Mouse (Mus musculus): ENCODE results near the gene Mag. TPM values are rescaled to one million over a fixed set of nuclear protein-coding genes. Genes with fewer than 3 reads are reported as not detected.

Mag gene
- polyA plus RNA-seq, 1 experiment from 2014 or later: 0.20 TPM

DNA sequence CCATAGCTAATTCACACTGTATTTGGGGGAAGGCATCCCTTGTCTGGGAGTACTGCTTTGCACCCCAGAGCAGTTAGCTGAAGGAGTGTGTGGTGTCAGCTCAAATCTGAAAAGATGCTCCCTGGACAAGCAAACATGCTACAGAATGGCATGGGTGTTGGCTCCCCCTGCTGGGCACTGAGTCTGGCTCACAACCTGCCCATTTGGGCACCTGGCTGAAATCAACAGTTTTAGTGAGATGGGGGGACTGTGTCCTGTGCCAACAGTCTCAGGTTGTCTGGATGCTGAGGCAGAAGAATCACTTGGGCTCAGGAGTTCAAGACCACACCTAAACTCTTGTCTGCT, 55.4 kb downstream of the Mag start:
- Histone ChIP-seq H3K27ac (no peak overlapping the region), H3K9ac (no peak overlapping the region), H3K27me3 (replicated peaks) (no peaks in the 10 kb centered on the region; the same call in 1 of the 2 replicates), H3K4me3 (no peak overlapping the region), H3K36me3 (no peaks in the 10 kb centered on the region), H3K9me3 (replicated peaks) (no peaks in the 10 kb centered on the region), H3K4me1 (peaks cover 14% of the 10 kb centered on the region), H3K4me2 (no peak overlapping the region)
- ATAC-seq: peak; percentile 42; the same call in 1 of the 2 replicates

DNA sequence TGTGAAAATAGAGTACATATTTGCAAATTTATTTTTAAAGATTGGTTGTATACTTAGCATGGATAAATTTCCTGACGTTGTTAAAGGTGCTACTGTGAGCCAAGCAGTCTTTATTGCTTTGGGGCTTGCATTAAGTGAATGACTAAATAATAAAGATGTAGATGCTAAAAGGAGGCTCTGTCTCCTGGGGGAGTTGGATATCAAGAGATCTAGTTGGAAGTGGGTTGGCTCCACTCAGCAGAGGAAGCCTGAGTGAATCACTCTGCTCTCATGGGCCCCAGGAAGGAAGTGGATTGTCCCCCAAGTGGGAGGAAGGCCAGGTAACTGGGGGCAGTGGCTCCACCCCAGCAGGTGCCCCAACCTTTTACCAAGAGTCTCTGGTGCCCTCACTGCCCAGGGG, 56.9 kb downstream of the Mag start:
- Histone ChIP-seq H3K9me3 (replicated peaks) (no peaks in the 10 kb centered on the region), H3K27ac (no peak overlapping the region), H3K36me3 (no peaks in the 10 kb centered on the region), H3K27me3 (replicated peaks) (peaks cover 5% of the 10 kb centered on the region; the same call in 1 of the 2 replicates), H3K9ac (no peak overlapping the region), H3K4me3 (no peak overlapping the region), H3K4me2 (no peak overlapping the region), H3K4me1 (peaks cover 14% of the 10 kb centered on the region)
- 56% methylated on average over 1 of the region's 1 CpGs for WGBS (ENCODE audit: insufficient replicate concordance)
- ATAC-seq: no peak

DNA sequence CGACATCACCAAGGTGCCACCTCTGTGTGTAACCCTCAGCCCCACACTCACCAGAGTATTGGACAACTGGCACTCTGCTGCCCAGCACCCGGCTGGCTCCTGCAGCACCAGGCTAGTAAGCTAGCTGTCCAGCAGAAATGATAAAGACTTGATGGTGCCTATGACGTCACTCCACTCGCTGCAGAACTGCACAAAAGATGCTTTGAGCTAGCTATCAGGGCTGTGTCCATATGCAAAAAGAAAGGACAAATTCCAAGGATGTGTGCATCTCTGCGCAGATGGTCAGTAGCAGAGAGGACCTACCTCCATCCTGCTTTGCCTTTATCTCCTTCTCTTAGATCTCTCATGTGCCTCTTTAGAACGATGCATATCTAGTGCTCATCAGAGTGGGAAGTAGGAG, 58.6 kb downstream of the Mag start, which contains the start of gene Ffar3:
Gene Ffar3, minus strand, starts transcription at position 101 of the 400 bp plus-strand sequence.
- peaks cover 14% of the 10 kb centered on the region for H3K4me1 ChIP-seq
- H3K27ac ChIP-seq: no peak within 1 kb of the TSS
- no peak within 1 kb of the TSS for H3K4me3 ChIP-seq
- H3K4me2 ChIP-seq: no peak within 1 kb of the TSS
- WGBS (ENCODE audit: insufficient replicate concordance): 63% methylated on average over 6 of the region's 6 CpGs
- H3K9ac ChIP-seq: no peak within 1 kb of the TSS
- ATAC-seq: no peak
- no peaks in the 10 kb centered on the region for H3K36me3 ChIP-seq
- H3K9me3 ChIP-seq (replicated peaks): no peaks in the 10 kb centered on the region
- peaks cover 5% of the 10 kb centered on the region; the same call in 1 of the 2 replicates for H3K27me3 ChIP-seq (replicated peaks)

DNA sequence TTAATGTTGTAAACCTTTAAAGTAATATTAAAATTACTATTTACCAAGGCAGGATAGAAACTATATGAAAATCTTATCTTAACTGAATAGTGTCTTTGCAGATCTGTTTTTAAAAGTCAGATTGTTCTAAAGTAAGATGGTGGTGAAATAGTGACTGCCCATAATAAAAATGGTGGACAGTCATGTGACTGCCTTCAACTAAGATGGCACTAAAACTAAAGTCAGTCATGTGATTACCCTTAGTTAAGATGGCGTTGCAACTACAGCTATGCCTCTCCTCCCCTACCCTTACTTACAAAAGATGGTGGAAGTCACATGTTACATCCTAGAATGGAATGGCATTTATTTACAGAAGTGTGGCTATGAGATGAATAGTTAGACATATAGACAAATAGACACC, 63.3 kb downstream of the Mag start:
- no peaks in the 10 kb centered on the region for H3K9me3 ChIP-seq (replicated peaks)
- ATAC-seq: no peak
- H3K4me2 ChIP-seq: no peak overlapping the region
- H3K4me3 ChIP-seq: no peak overlapping the region
- no peak overlapping the region for H3K27ac ChIP-seq
- no peaks in the 10 kb centered on the region for H3K36me3 ChIP-seq
- 0 out of 2 replicates have a peak, but pooled peaks cover 5% of the 10 kb centered on the region for H3K27me3 ChIP-seq (replicated peaks)
- H3K4me1 ChIP-seq: no peaks in the 10 kb centered on the region
- no peak overlapping the region for H3K9ac ChIP-seq
- WGBS (ENCODE audit: insufficient replicate concordance): 63% methylated on average over 1 of the region's 1 CpGs

Other genes with a start within 250 kb of the Mag start
- 47.8 and 50.4 TPM in 2 replicates for gene Haus5, start 249.9 kb downstream of the Mag start, polyA plus RNA-seq (2016; fragmentation: Nextera tagmentation; extraction: Ambion mirVana)
- not detected in 2 replicates for gene Pmis2, start 243.3 kb downstream of the Mag start, polyA plus RNA-seq (2016; fragmentation: Nextera tagmentation; extraction: Ambion mirVana)
- 0.65 and 1.0 TPM in 2 replicates for gene 2200002J24Rik, start 215.9 kb downstream of the Mag start, polyA plus RNA-seq (2016; fragmentation: Nextera tagmentation; extraction: Ambion mirVana)
- 1.8 and 1.9 TPM in 2 replicates for gene Atp4a, start 202.7 kb downstream of the Mag start, polyA plus RNA-seq (2016; fragmentation: Nextera tagmentation; extraction: Ambion mirVana)
- gene Tmem147, start 185.3 kb downstream of the Mag start, polyA plus RNA-seq (2016; fragmentation: Nextera tagmentation; extraction: Ambion mirVana): 125 and 126 TPM in 2 replicates
- gene Gapdhs, start 171.2 kb downstream of the Mag start, polyA plus RNA-seq (2016; fragmentation: Nextera tagmentation; extraction: Ambion mirVana): not detected in 2 replicates
- 0.19 and 0.41 TPM in 2 replicates for gene Sbsn, start 163.4 kb downstream of the Mag start, polyA plus RNA-seq (2016; fragmentation: Nextera tagmentation; extraction: Ambion mirVana)
- not detected in 2 replicates for gene Dmkn, start 151.1 kb downstream of the Mag start, polyA plus RNA-seq (2016; fragmentation: Nextera tagmentation; extraction: Ambion mirVana)
- gene Krtdap, start 127.0 kb downstream of the Mag start, polyA plus RNA-seq (2016; fragmentation: Nextera tagmentation; extraction: Ambion mirVana): not detected in 2 replicates
- 0.21 and 0.53 TPM in 2 replicates for gene Ffar2, start 91.1 kb downstream of the Mag start, polyA plus RNA-seq (2016; fragmentation: Nextera tagmentation; extraction: Ambion mirVana)
- gene Ffar3, start 58.7 kb downstream of the Mag start, polyA plus RNA-seq (2016; fragmentation: Nextera tagmentation; extraction: Ambion mirVana): not detected in 2 replicates
- gene Ffar1, start 53.3 kb downstream of the Mag start, polyA plus RNA-seq (2016; fragmentation: Nextera tagmentation; extraction: Ambion mirVana): not detected in 2 replicates
- 0.21 and 0.38 TPM in 2 replicates for gene Cd22, start 34.5 kb downstream of the Mag start, polyA plus RNA-seq (2016; fragmentation: Nextera tagmentation; extraction: Ambion mirVana)
- gene Hamp2, start 9.8 kb upstream of the Mag start, polyA plus RNA-seq (2016; fragmentation: Nextera tagmentation; extraction: Ambion mirVana): not detected in 2 replicates
- gene Hamp, start 29.2 kb upstream of the Mag start, polyA plus RNA-seq (2016; fragmentation: Nextera tagmentation; extraction: Ambion mirVana): 0.38 TPM in 1 of 2 replicates, not detected in the other
- gene Usf2, start 41.9 kb upstream of the Mag start, polyA plus RNA-seq (2016; fragmentation: Nextera tagmentation; extraction: Ambion mirVana): 13.9 and 18.1 TPM in 2 replicates
- 27.3 and 28.2 TPM in 2 replicates for gene Lsr, start 58.6 kb upstream of the Mag start, polyA plus RNA-seq (2016; fragmentation: Nextera tagmentation; extraction: Ambion mirVana)
- gene Fam187b, start 58.9 kb upstream of the Mag start, polyA plus RNA-seq (2016; fragmentation: Nextera tagmentation; extraction: Ambion mirVana): 1.9 and 2.8 TPM in 2 replicates
- gene Fxyd5, start 127.6 kb upstream of the Mag start, polyA plus RNA-seq (2016; fragmentation: Nextera tagmentation; extraction: Ambion mirVana): 19.0 and 22.3 TPM in 2 replicates
- 0.45 and 0.55 TPM in 2 replicates for gene Fxyd7, start 136.6 kb upstream of the Mag start, polyA plus RNA-seq (2016; fragmentation: Nextera tagmentation; extraction: Ambion mirVana)
- 28.2 and 28.3 TPM in 2 replicates for gene Fxyd1, start 142.3 kb upstream of the Mag start, polyA plus RNA-seq (2016; fragmentation: Nextera tagmentation; extraction: Ambion mirVana)
- gene Lgi4, start 144.5 kb upstream of the Mag start, polyA plus RNA-seq (2016; fragmentation: Nextera tagmentation; extraction: Ambion mirVana): 0.06 and 0.19 TPM in 2 replicates
- 0.67 and 0.86 TPM in 2 replicates for gene Fxyd3, start 161.8 kb upstream of the Mag start, polyA plus RNA-seq (2016; fragmentation: Nextera tagmentation; extraction: Ambion mirVana)
- 33.2 and 36.2 TPM in 2 replicates for gene Hpn, start 200.4 kb upstream of the Mag start, polyA plus RNA-seq (2016; fragmentation: Nextera tagmentation; extraction: Ambion mirVana)
- 0.97 and 1.2 TPM in 2 replicates for gene Scn1b, start 212.1 kb upstream of the Mag start, polyA plus RNA-seq (2016; fragmentation: Nextera tagmentation; extraction: Ambion mirVana)
- 20.3 and 21.2 TPM in 2 replicates for gene Gramd1a, start 241.0 kb upstream of the Mag start, polyA plus RNA-seq (2016; fragmentation: Nextera tagmentation; extraction: Ambion mirVana)